10 mouse cellular contexts compared by ENCODE assay signal in the genomic region with DNA sequence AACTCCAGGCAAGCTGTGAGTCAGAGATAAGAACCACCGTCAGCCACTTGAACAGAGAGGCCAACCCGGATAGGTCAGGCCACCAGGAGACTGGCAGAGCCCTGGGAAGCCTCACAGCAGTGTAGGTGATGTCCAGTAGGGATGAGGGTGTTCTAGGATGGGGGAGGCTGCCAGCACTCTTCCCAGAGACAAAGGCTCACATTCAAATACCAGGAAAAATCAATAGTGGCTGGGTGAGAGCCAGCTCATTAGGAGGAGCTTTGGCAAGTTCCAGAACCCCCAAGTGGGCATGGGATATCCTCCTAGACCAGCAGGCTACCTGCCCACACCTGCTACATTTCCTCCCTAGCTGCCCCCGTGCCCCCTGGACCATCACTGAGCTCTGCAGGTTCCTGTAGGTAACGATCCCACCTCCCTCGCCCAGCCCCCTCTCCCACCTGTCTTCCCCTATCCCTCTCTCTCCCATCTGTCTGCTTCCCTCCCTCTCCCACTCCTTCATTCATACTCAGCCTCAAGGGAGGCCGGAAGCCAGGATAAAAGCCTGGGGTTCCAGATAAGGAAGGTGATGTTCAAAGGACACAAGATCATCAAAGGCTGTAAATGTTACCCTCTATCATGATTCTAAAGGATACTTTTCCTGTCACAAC. TPM values are rescaled to one million over a fixed set of nuclear protein-coding genes. Genes with fewer than 3 reads are reported as not detected.
DNase-seq lines count a peak whose midpoint lies in the region; ATAC-seq and TF ChIP-seq lines count a peak whose summit lies in the region.
"Had no signal": no experiment of that assay in that cellular context is flagged by ENCODE, and none has a peak within 500 bp of the region (broad histone marks: within the 10 kb centered on the region; RNA-seq: fewer than 3 reads in every experiment).

No protein-coding gene starts in this region.

- DNase-seq in embryo, embryonic 10 days (ENCODE audit: low spot score) = peak; percentile 12
- no peak for DNase-seq in embryo, embryonic 10.5 days (ENCODE audit: low spot score)
- DNase-seq in MEL (ENCODE audit: low read depth, low spot score) = no peak
- no peak for DNase-seq in layer of hippocampus, postnatal 25 days (ENCODE audit: extremely low spot score in 1 of 2, low spot score in 1 of 2)
- DNase-seq in thymus, postnatal 4 days = no peak
- no peak for DNase-seq in retina, postnatal 1 day

- no peak for TF ChIP-seq RAD21 in MEL (IDR thresholded peaks at IDR 0.05; ENCODE audit: low read depth, low read length)

- no peaks in the 10 kb centered on the region for H3K27me3 ChIP-seq in MEL (ENCODE audit: control insufficient read depth in 1 of 2, insufficient read depth in 2 of 2, low read length in 2 of 2)
- no peaks in the 10 kb centered on the region for H3K27me3 ChIP-seq in forebrain, embryonic 15.5 days
- H3K27me3 ChIP-seq: embryonic facial prominence, embryonic 13.5 days; limb, embryonic 15.5 days had no signal

- ATAC-seq in forebrain, embryonic 15.5 days (replicated peaks) = peak; percentile 57
- peak; percentile 84 for ATAC-seq in megakaryocyte-erythroid progenitor cell, adult 5-6 weeks (replicated peaks; ENCODE audit: low FRiP score, low TSS enrichment, poor library complexity, severe bottlenecking)

- no peak for TF ChIP-seq CTCF in MEL (IDR thresholded peaks at IDR 0.05 in 2 of 3, conservative IDR thresholded peaks at IDR 0.05 in 1 of 3; ENCODE audit: control insufficient read depth in 1 of 3, insufficient read depth in 1 of 3, low read depth in 2 of 3, low read length in 3 of 3, poor library complexity in 1 of 3, severe bottlenecking in 1 of 3)

- H3K36me3 ChIP-seq in MEL (ENCODE audit: control insufficient read depth in 1 of 2, insufficient read depth in 2 of 2, low read length in 2 of 2) = peaks cover 0 to 62% of the 10 kb centered on the region in 2 experiments; a peak in 2 of 4 replicates
- no peaks in the 10 kb centered on the region for H3K36me3 ChIP-seq in forebrain, embryonic 15.5 days
- H3K36me3 ChIP-seq: embryonic facial prominence, embryonic 13.5 days; limb, embryonic 15.5 days had no signal

- H3K27ac ChIP-seq in MEL (ENCODE audit: control insufficient read depth, low read depth, low read length) = peak overlapping the region; percentile 94
- H3K27ac ChIP-seq in forebrain, embryonic 15.5 days (replicated peaks) = no peak overlapping the region
- H3K27ac ChIP-seq: embryonic facial prominence, embryonic 13.5 days; limb, embryonic 15.5 days had no signal

- peaks cover 13% of the 10 kb centered on the region; the same call in 1 of the 2 replicates for H3K79me2 ChIP-seq in MEL (ENCODE audit: control insufficient read depth, insufficient read depth, low read length, poor library complexity)

- peak; percentile 84 to 89 for TF ChIP-seq EP300 in MEL (IDR thresholded peaks at IDR 0.05; ENCODE audit: low read depth in 1 of 2, low read length in 2 of 2)

- no peak for TF ChIP-seq POLR2A in MEL (IDR thresholded peaks at IDR 0.05; ENCODE audit: control insufficient read depth in 1 of 2, insufficient read depth in 1 of 2, low read depth in 1 of 2, low read length in 2 of 2, poor library complexity in 1 of 2)

- H3K4me2 ChIP-seq in forebrain, embryonic 15.5 days (replicated peaks) = no peak overlapping the region
- H3K4me2 ChIP-seq: embryonic facial prominence, embryonic 13.5 days; limb, embryonic 15.5 days had no signal

- WGBS in forebrain, embryonic 15.5 days = 51% methylated on average over 6 of the region's 6 CpGs

- peaks cover 26 to 57% of the 10 kb centered on the region in 2 experiments for H3K4me1 ChIP-seq in MEL (ENCODE audit: control insufficient read depth in 1 of 2, insufficient read depth in 2 of 2, low read length in 2 of 2)
- H3K4me1 ChIP-seq in forebrain, embryonic 15.5 days = peaks cover 12% of the 10 kb centered on the region

- H3K9me3 ChIP-seq in MEL (replicated peaks; ENCODE audit: insufficient read depth, low read length) = no peaks in the 10 kb centered on the region
- H3K9me3 ChIP-seq in forebrain, embryonic 15.5 days = no peaks in the 10 kb centered on the region
- H3K9me3 ChIP-seq: embryonic facial prominence, embryonic 13.5 days; limb, embryonic 15.5 days had no signal

- no peak overlapping the region for H3K4me3 ChIP-seq in MEL (ENCODE audit: control insufficient read depth in 1 of 2, insufficient read depth in 1 of 2, low read depth in 2 of 2, low read length in 2 of 2)
- H3K4me3 ChIP-seq in forebrain, embryonic 15.5 days = no peak overlapping the region
- H3K4me3 ChIP-seq: embryonic facial prominence, embryonic 13.5 days; limb, embryonic 15.5 days had no signal

- H3K9ac ChIP-seq in MEL (ENCODE audit: control insufficient read depth, low read depth, low read length, poor library complexity, severe bottlenecking) = no peak overlapping the region
- H3K9ac ChIP-seq in forebrain, embryonic 15.5 days (replicated peaks) = no peak overlapping the region
- H3K9ac ChIP-seq: embryonic facial prominence, embryonic 13.5 days; limb, embryonic 15.5 days had no signal

TF ChIP-seq in MEL, 35 proteins besides CTCF, POLR2A, EP300 and RAD21:
- TF ChIP-seq TAL1 (IDR thresholded peaks at IDR 0.05; ENCODE audit: low read length) (peak; percentile 97; the same call in 1 of the 2 replicates), SIN3A (IDR thresholded peaks at IDR 0.05; ENCODE audit: low read length) (peak; percentile 40; the same call in 1 of the 2 replicates), GATA1 (IDR thresholded peaks at IDR 0.05; ENCODE audit: low read depth, low read length) (peak; percentile 93; the same call in 1 of the 2 replicates), HCFC1 (IDR thresholded peaks at IDR 0.05; ENCODE audit: low read depth, low read length) (no peak), RCOR1 (IDR thresholded peaks at IDR 0.05; ENCODE audit: low read depth, low read length) (peak; percentile 71; the same call in 1 of the 2 replicates), ZKSCAN1 (IDR thresholded peaks at IDR 0.05; ENCODE audit: low read depth, low read length) (no peak), MYB (IDR thresholded peaks at IDR 0.05; ENCODE audit: low read depth, low read length) (no peak), MAZ (IDR thresholded peaks at IDR 0.05; ENCODE audit: low read depth, low read length) (no peak; the same call in 1 of the 2 replicates), TCF12 (IDR thresholded peaks at IDR 0.05; ENCODE audit: low read depth, low read length) (peak; percentile 92), ETS1 (IDR thresholded peaks at IDR 0.05; ENCODE audit: low read depth, low read length) (peak; percentile 82), MYC (IDR thresholded peaks at IDR 0.05; ENCODE audit: low read depth, low read length) (no peak)
TF ChIP-seq in MEL: peak in this region for 6.

RNA-seq across cellular contexts. Expression of gene Ptprj, which starts 20.1 kb away (rescaled TPM):
- total RNA-seq in MEL (2012; rRNA removed) = 10.0 and 10.2 TPM in 2 replicates
- 1 to 10 TPM in 1 of 2 experiments, not detected in 1; 6.4 TPM for polyA plus RNA-seq in MEL (2012; ENCODE audit: insufficient read depth in 1 of 2, insufficient read length in 2 of 2, low read depth in 1 of 2, low replicate concordance in 2 of 2, missing spikeins in 1 of 2)
- polyA plus RNA-seq in forebrain, embryonic 15.5 days (2015; fragmentation: Nextera tagmentation; extraction: Ambion mirVana) = 3.3 and 3.7 TPM in 2 replicates
- total RNA-seq in megakaryocyte-erythroid progenitor cell, adult 5-6 weeks (2014; fragmentation: Nextera tagmentation) = 11.4 and 14.3 TPM in 2 replicates
- total RNA-seq in megakaryocyte-erythroid progenitor cell, adult 5-6 weeks (2017) = 17.5 and 18.7 TPM in 2 replicates
- total RNA-seq in layer of hippocampus, postnatal 25 days (2021) = 100 to 1,000 TPM; 118 to 129 TPM

Comparison
In these comparisons a context has a peak if more than half of its experiments do, and no peak if none do; other contexts are left out.
1. RNA of gene Ptprj, which starts 20.1 kb away (total RNA-seq): 118 to 129 TPM in layer of hippocampus, postnatal 25 days; 11.4 to 18.7 TPM in megakaryocyte-erythroid progenitor cell, adult 5-6 weeks and 10.0 to 10.2 TPM in MEL; every median in the first group is over 4 times any median in the second.